Mouse (Mus musculus): Measurements from ENCODE around the gene Tbata. TPM values are rescaled to one million over a fixed set of nuclear protein-coding genes. Genes with fewer than 3 reads are reported as not detected.

The Tbata gene
- 7.5 and 20.5 TPM in 2 replicates for polyA plus RNA-seq (2015; fragmentation: Nextera tagmentation; extraction: Ambion mirVana)

DNA sequence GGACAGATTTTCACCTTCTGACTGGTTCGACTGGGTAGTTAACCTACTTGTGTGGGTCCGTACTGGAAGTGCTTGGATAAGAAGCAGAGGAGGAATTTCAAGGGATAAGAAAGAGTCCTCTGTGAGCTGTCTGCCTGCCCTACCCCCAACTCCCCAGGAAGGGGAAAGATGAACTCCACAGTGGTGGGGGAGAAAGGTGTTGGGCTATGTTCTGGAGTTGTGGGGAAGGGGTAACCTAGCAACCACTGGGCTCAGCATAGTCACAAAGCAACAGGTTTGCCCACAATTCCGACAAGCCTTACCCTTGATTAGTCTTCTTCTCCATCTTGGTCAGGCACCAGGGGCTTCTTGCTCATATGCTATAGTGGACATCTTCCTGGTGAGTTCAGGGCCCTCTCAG, at the start of gene Tbata:
Tbata (plus strand) TSS at position 301 of the 400 bp plus-strand sequence.
- Histone ChIP-seq H3K4me1 (replicated peaks; ENCODE audit: control insufficient read depth, insufficient read depth, low read length) (peaks cover 9% of the 10 kb centered on the region), H3K27me3 (ENCODE audit: control insufficient read depth, insufficient read depth, low read depth, low read length) (no peaks in the 10 kb centered on the region; the same call in 1 of the 2 replicates), H3K4me2 (ENCODE audit: low read depth, low read length) (no peak within 1 kb of the TSS), H3K36me3 (ENCODE audit: control insufficient read depth, insufficient read depth, low read length) (no peaks in the 10 kb centered on the region), H3K9me3 (ENCODE audit: control insufficient read depth, low read length) (no peaks in the 10 kb centered on the region), H3K9ac (ENCODE audit: low read length) (no peak within 1 kb of the TSS), H3K27ac (ENCODE audit: low read length) (no peak within 1 kb of the TSS), H3K4me3 (ENCODE audit: low read length) (no peak within 1 kb of the TSS)
- ATAC-seq (ENCODE audit: low read depth) = no peak
- WGBS = 38% methylated on average over 3 of the region's 3 CpGs

DNA sequence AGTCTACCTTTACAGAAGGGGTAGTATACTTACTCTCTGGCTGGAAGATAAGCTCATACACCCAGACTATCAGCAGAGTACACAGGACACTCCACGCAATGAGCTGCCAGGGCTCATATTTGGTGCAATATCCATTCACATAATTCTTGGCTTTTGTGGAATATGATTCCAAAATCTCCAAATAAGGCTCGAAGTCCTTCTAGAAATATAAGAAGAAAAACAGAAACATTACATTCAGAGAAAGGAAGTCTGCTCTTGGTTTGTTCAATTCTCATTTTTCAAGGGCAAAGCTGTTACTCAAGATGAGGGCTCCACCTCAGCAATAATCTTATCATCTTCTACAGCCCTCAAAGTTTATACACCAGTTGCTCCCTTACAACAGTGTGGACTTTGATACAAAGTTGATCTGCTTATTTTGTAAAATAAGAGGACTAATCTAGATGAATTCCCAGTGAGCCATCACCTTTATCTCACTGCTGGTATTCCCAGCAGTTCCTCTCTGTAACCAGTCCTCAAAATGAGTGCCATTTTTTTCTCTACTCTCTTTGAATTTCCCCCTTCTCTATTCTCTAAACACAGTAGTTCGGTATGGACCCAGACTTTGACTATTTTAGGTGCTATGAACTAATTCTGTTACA, 48.4 kb upstream of the Tbata start:
- Histone ChIP-seq H3K9ac (ENCODE audit: low read length) (no peak overlapping the region), H3K4me2 (ENCODE audit: low read depth, low read length) (no peak overlapping the region), H3K36me3 (ENCODE audit: control insufficient read depth, insufficient read depth, low read length) (peaks cover 2% of the 10 kb centered on the region), H3K27me3 (ENCODE audit: control insufficient read depth, insufficient read depth, low read depth, low read length) (no peaks in the 10 kb centered on the region), H3K4me3 (ENCODE audit: low read length) (no peak overlapping the region), H3K9me3 (ENCODE audit: control insufficient read depth, low read length) (no peaks in the 10 kb centered on the region), H3K4me1 (replicated peaks; ENCODE audit: control insufficient read depth, insufficient read depth, low read length) (no peaks in the 10 kb centered on the region), H3K27ac (ENCODE audit: low read length) (no peak overlapping the region)
- ATAC-seq (ENCODE audit: low read depth) = no peak
- 82% methylated on average over 3 of the region's 3 CpGs for WGBS

DNA sequence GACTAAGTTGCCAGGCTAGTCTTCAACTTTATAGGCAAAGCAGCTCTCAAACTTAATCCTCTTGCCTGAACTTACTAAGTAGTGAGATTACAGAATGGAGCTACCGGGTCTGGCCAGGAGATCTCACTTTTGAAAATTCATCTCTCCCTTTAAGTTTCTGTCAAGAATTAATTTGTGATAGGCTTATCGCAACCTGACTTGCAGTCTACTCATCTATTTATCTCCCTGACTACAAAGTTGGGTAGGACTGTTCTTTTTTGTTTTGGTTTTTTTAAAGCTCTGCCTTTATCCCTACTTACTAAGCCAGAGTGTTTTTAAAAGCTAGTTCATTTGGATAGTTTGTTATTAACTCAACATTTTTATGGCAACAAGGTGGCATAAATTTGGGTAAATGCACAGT, 47.3 kb upstream of the Tbata start:
- H3K4me3 ChIP-seq (ENCODE audit: low read length) = no peak overlapping the region
- no peak overlapping the region for H3K4me2 ChIP-seq (ENCODE audit: low read depth, low read length)
- no peaks in the 10 kb centered on the region for H3K27me3 ChIP-seq (ENCODE audit: control insufficient read depth, insufficient read depth, low read depth, low read length)
- no peak for ATAC-seq (ENCODE audit: low read depth)
- H3K27ac ChIP-seq (ENCODE audit: low read length) = no peak overlapping the region
- 91% methylated on average over 2 of the region's 2 CpGs for WGBS
- H3K9me3 ChIP-seq (ENCODE audit: control insufficient read depth, low read length) = no peaks in the 10 kb centered on the region
- peaks cover 2% of the 10 kb centered on the region for H3K36me3 ChIP-seq (ENCODE audit: control insufficient read depth, insufficient read depth, low read length)
- H3K9ac ChIP-seq (ENCODE audit: low read length) = no peak overlapping the region
- H3K4me1 ChIP-seq (replicated peaks; ENCODE audit: control insufficient read depth, insufficient read depth, low read length) = no peaks in the 10 kb centered on the region

DNA sequence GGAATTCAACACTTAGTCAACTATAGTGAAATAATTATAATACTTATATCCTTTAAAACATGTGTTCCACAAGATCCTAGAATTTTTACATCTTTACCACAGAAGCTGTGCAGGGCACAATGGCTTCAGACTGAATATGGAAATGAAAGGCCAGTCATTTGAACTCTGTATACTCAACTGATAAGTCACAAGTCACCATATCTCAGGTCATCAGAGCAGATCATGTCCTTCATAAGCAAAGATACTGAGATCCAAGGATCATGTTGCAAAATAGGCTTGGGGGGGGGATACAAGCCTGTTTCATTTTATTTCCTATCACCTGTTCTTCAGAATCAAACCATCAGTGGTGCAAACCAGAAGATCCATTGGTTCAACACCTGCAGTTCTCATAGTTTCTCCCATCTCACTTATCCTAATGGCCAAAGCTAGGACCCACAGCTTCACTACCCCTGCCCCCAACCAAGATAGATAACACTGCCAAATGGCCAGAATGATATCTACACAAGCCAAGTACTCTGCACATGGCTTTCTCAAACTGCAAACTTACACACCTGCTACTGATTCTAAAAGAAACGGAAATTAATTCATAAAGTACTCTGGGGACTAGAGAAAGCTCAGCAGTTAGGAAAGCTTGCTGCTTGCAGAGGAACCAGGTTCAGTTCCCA, 42.9 kb upstream of the Tbata start:
- 97% methylated on average over 1 of the region's 1 CpGs for WGBS
- Histone ChIP-seq H3K4me2 (ENCODE audit: low read depth, low read length) (no peak overlapping the region), H3K27ac (ENCODE audit: low read length) (no peak overlapping the region), H3K9me3 (ENCODE audit: control insufficient read depth, low read length) (no peaks in the 10 kb centered on the region), H3K9ac (ENCODE audit: low read length) (no peak overlapping the region), H3K4me3 (ENCODE audit: low read length) (no peak overlapping the region), H3K36me3 (ENCODE audit: control insufficient read depth, insufficient read depth, low read length) (no peaks in the 10 kb centered on the region; the same call in 1 of the 2 replicates), H3K4me1 (replicated peaks; ENCODE audit: control insufficient read depth, insufficient read depth, low read length) (no peaks in the 10 kb centered on the region), H3K27me3 (ENCODE audit: control insufficient read depth, insufficient read depth, low read depth, low read length) (no peaks in the 10 kb centered on the region)
- no peak for ATAC-seq (ENCODE audit: low read depth)

DNA sequence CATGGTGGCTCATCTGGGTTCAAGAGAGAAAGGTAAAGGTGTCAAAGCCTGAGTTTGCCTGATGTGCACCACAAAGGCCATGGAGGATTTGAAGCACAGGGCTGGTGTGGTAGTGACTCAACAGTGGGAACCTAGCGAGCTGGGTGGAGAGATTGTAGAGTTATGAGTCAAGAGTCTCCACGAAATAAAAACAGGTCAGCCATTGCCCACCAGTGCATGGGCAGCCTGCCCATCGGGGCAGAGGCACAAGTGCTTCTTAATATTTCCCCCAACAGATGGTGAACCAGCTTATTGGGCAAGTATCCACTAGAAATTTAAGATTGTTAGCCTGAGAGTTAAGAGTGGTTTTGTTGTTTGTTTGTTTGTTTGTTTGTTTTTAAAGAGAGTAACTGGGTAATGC, 40.8 kb upstream of the Tbata start:
- Histone ChIP-seq H3K9ac (ENCODE audit: low read length) (no peak overlapping the region), H3K4me2 (ENCODE audit: low read depth, low read length) (no peak overlapping the region), H3K4me1 (replicated peaks; ENCODE audit: control insufficient read depth, insufficient read depth, low read length) (no peaks in the 10 kb centered on the region), H3K36me3 (ENCODE audit: control insufficient read depth, insufficient read depth, low read length) (no peaks in the 10 kb centered on the region; the same call in 1 of the 2 replicates), H3K9me3 (ENCODE audit: control insufficient read depth, low read length) (no peaks in the 10 kb centered on the region), H3K27ac (ENCODE audit: low read length) (no peak overlapping the region), H3K4me3 (ENCODE audit: low read length) (no peak overlapping the region), H3K27me3 (ENCODE audit: control insufficient read depth, insufficient read depth, low read depth, low read length) (no peaks in the 10 kb centered on the region)
- ATAC-seq (ENCODE audit: low read depth) = no peak
- 83% methylated on average over 3 of the region's 3 CpGs for WGBS

DNA sequence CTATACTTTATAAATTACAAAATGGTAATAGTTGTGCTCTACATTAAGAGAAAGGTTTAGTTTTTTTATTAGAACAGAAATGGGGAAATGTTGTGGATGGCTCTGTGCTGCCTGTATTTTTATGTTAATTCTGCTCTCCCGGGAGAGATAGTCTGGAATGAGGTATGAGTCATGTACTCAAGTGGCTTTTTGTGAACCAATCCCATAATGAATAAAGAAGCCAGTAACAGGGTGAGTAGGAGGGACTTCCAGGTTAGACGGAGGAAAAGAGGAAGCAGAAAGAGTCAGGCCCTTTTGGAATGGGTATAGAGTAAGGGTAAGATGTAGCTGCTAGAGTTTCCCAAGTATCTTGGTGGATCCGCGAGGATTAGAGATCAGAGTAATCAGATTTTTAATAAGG, 37.7 kb upstream of the Tbata start:
- no peak for ATAC-seq (ENCODE audit: low read depth)

DNA sequence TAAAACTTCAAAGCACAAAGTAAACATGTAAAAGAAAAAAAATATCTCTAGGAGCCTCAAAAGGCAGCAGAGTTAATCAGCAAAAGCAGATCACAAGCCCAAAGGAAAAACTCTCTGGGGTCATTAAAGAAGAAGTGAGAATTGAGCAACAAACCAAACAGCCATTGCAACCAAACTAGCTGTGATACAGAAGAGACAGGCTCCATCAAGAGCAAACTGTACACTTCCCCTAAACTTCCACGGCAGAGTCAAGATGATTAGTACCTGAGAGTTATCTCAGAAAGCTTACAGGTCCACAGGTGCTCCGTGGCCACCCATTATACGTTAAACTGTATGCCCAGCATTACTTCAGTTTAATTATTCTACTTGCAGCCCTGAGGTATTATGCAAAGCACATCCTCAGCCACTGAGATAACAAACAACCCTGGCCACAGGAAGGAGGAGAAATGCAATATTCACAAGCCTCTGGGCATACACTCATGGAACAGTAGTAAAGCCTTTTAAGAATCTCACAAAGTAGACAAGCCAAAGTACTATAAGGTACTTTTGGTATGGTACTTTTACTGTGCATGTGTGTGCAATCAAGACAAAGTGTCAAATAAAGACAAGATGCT, 36.4 kb upstream of the Tbata start:
- no peaks in the 10 kb centered on the region for H3K4me1 ChIP-seq (replicated peaks; ENCODE audit: control insufficient read depth, insufficient read depth, low read length)
- H3K4me3 ChIP-seq (ENCODE audit: low read length) = no peak overlapping the region
- WGBS = 53% methylated on average over 3 of the region's 3 CpGs
- H3K9me3 ChIP-seq (ENCODE audit: control insufficient read depth, low read length) = no peaks in the 10 kb centered on the region
- H3K36me3 ChIP-seq (ENCODE audit: control insufficient read depth, insufficient read depth, low read length) = no peaks in the 10 kb centered on the region
- H3K27me3 ChIP-seq (ENCODE audit: control insufficient read depth, insufficient read depth, low read depth, low read length) = no peaks in the 10 kb centered on the region
- no peak for ATAC-seq (ENCODE audit: low read depth)
- H3K9ac ChIP-seq (ENCODE audit: low read length) = no peak overlapping the region
- no peak overlapping the region for H3K4me2 ChIP-seq (ENCODE audit: low read depth, low read length)
- no peak overlapping the region for H3K27ac ChIP-seq (ENCODE audit: low read length)

More for the DNA sequence above, 37.7 kb upstream of the Tbata start:
- 75% methylated on average over 4 of the region's 4 CpGs for WGBS
- no peak overlapping the region for H3K4me2 ChIP-seq (ENCODE audit: low read depth, low read length)
- H3K4me1 ChIP-seq (replicated peaks; ENCODE audit: control insufficient read depth, insufficient read depth, low read length) = no peaks in the 10 kb centered on the region
- H3K9me3 ChIP-seq (ENCODE audit: control insufficient read depth, low read length) = no peaks in the 10 kb centered on the region
- no peak overlapping the region for H3K4me3 ChIP-seq (ENCODE audit: low read length)
- H3K36me3 ChIP-seq (ENCODE audit: control insufficient read depth, insufficient read depth, low read length) = no peaks in the 10 kb centered on the region
- no peak overlapping the region for H3K27ac ChIP-seq (ENCODE audit: low read length)
- no peaks in the 10 kb centered on the region for H3K27me3 ChIP-seq (ENCODE audit: control insufficient read depth, insufficient read depth, low read depth, low read length)
- H3K9ac ChIP-seq (ENCODE audit: low read length) = no peak overlapping the region

DNA sequence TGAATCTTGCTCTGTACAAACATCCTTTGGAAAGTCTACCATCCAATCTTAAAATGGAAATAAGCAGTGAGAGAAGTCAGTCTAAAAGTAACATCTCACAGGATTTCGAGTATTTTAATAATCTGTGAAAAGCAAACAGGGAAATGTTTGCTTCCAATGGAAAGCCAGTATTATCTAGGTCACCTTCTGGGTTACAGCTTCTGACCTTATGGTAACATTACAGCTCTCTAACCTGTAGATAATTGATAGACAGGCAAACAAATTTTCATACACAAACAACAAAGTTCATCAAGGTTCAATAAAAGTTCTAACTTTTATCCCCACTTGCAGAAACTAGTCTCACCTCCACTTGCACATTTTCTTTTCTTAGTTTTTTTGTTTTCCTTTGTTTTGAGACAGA, 34.2 kb upstream of the Tbata start:
- Histone ChIP-seq H3K9me3 (ENCODE audit: control insufficient read depth, low read length) (no peaks in the 10 kb centered on the region), H3K4me3 (ENCODE audit: low read length) (no peak overlapping the region), H3K9ac (ENCODE audit: low read length) (no peak overlapping the region), H3K36me3 (ENCODE audit: control insufficient read depth, insufficient read depth, low read length) (no peaks in the 10 kb centered on the region), H3K27ac (ENCODE audit: low read length) (no peak overlapping the region), H3K4me1 (replicated peaks; ENCODE audit: control insufficient read depth, insufficient read depth, low read length) (no peaks in the 10 kb centered on the region), H3K4me2 (ENCODE audit: low read depth, low read length) (no peak overlapping the region), H3K27me3 (ENCODE audit: control insufficient read depth, insufficient read depth, low read depth, low read length) (no peaks in the 10 kb centered on the region)
- WGBS = 58% methylated on average over 1 of the region's 1 CpGs
- no peak for ATAC-seq (ENCODE audit: low read depth)

DNA sequence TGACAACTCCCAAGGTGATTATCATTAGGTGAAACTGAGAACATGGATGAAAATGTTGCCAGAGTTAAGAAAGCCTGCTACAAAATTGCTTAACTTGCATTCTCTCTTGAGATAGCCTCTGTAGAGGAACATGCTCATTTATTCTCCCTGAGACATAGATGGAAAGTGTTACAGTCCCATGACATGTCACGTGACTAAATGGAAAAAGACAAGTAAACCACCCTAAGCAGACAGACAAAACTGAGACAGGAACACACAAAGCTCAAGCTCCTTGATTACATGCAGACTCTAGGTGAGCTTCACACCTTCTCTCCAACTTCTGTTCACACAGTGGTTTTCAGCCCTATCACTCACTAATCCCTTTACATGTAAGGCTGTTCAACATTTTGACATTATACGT, 28.4 kb upstream of the Tbata start:
- H3K4me1 ChIP-seq (replicated peaks; ENCODE audit: control insufficient read depth, insufficient read depth, low read length) = peaks cover 8% of the 10 kb centered on the region
- H3K27ac ChIP-seq (ENCODE audit: low read length) = no peak overlapping the region
- no peak overlapping the region for H3K4me2 ChIP-seq (ENCODE audit: low read depth, low read length)
- no peaks in the 10 kb centered on the region for H3K9me3 ChIP-seq (ENCODE audit: control insufficient read depth, low read length)
- no peak overlapping the region for H3K9ac ChIP-seq (ENCODE audit: low read length)
- no peak for ATAC-seq (ENCODE audit: low read depth)
- WGBS = 87% methylated on average over 2 of the region's 2 CpGs
- no peak overlapping the region for H3K4me3 ChIP-seq (ENCODE audit: low read length)
- H3K36me3 ChIP-seq (ENCODE audit: control insufficient read depth, insufficient read depth, low read length) = no peaks in the 10 kb centered on the region
- no peaks in the 10 kb centered on the region for H3K27me3 ChIP-seq (ENCODE audit: control insufficient read depth, insufficient read depth, low read depth, low read length)

Data from lung, embryonic 16.5 days (tissue).